Mouse (Mus musculus) small intestine, adult 2 months (tissue): ENCODE measurements around the gene Rasa3.

Source experiments
- CTCF ChIP-seq: fragments of 200-500 bp; IDR thresholded peaks from 2 replicates; pipeline ENCODE4 v1.5.1; 2012; ENCODE audit warnings: low read depth, mild to moderate bottlenecking, control low read depth, inconsistent platforms, low read length, moderate library complexity, mixed read lengths; ENCODE audit not compliant: insufficient replicate concordance, insufficient read length; ENCODE audit errors: extremely low read depth
- POLR2A ChIP-seq: fragments of 200-500 bp; IDR thresholded peaks from 2 replicates; pipeline ENCODE4 v1.6.1; 2012; ENCODE audit warnings: low read depth, mild to moderate bottlenecking, control low read depth, inconsistent platforms, low read length, moderate library complexity

- TF ChIP-seq CTCF (no peak), POLR2A (no peak)
These were observed 88.3 kb downstream of the Rasa3 start for GRCm38 (mm10) chr8:13589071-13589470.
